In the genomic region with DNA sequence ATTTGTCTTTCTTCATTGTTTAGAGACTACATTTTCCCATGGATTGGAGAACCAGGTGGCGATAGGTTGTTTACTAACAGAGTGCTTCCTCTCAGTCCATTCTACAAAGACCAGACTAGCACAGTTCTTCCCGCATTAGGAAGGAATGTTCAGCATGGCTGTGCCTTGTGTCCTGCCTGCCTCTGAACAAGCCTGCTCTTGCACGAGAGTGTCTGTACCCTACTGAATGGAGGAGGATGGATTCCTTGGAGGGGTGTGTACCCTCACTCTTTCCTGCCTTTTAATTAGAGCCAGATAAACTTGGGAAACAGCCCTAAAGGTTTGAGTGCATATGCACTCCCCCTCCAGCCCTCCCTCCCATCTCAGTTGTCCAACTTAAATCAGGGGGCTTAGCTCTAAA, we compare ENCODE assay signal across 13 mouse cellular contexts.
DNase-seq lines count a peak whose midpoint lies in the region; ATAC-seq lines count a peak whose summit lies in the region.
"Had no signal": no experiment of that assay in that cellular context is flagged by ENCODE, and none has a peak within 500 bp of the region (broad histone marks: within the 10 kb centered on the region; RNA-seq: fewer than 3 reads in every experiment).

No protein-coding gene starts in this region.

- no peaks in the 10 kb centered on the region for H3K9me3 ChIP-seq in heart, embryonic 14.5 days (ENCODE audit: control insufficient read depth, low read length)
- no peaks in the 10 kb centered on the region for H3K9me3 ChIP-seq in midbrain, embryonic 10.5 days (replicated peaks)
- H3K9me3 ChIP-seq in midbrain, embryonic 14.5 days (ENCODE audit: control insufficient read depth, low read length) = no peaks in the 10 kb centered on the region
- no peaks in the 10 kb centered on the region for H3K9me3 ChIP-seq in intestine, embryonic 15.5 days
- H3K9me3 ChIP-seq in stomach, embryonic 14.5 days (ENCODE audit: control insufficient read depth, low read depth, low read length) = no peaks in the 10 kb centered on the region
- H3K9me3 ChIP-seq: liver, embryonic 12.5 days had no signal

- 0 out of 2 replicates have a peak, but pooled peaks have one; percentile 51 for ATAC-seq in heart, embryonic 14.5 days (ENCODE audit: insufficient number of reproducible peaks, insufficient read depth, low FRiP score, low read depth)
- ATAC-seq in midbrain, embryonic 14.5 days (ENCODE audit: low FRiP score, low TSS enrichment) = no peak
- ATAC-seq in intestine, embryonic 15.5 days = no peak
- no peak for ATAC-seq in stomach, embryonic 14.5 days (ENCODE audit: insufficient number of reproducible peaks, insufficient read depth, low FRiP score, low read depth)
- ATAC-seq: liver, embryonic 12.5 days had no signal

- H3K4me3 ChIP-seq in heart, embryonic 14.5 days (ENCODE audit: control insufficient read depth in 1 of 2, insufficient read depth in 1 of 2, low read depth in 1 of 2, low read length in 2 of 2) = no peak overlapping the region
- no peak overlapping the region for H3K4me3 ChIP-seq in midbrain, embryonic 10.5 days
- H3K4me3 ChIP-seq in midbrain, embryonic 14.5 days (replicated peaks; ENCODE audit: low read depth, low read length) = no peak overlapping the region
- H3K4me3 ChIP-seq in intestine, embryonic 15.5 days (replicated peaks) = no peak overlapping the region
- H3K4me3 ChIP-seq in stomach, embryonic 14.5 days (ENCODE audit: low read depth, low read length) = no peak overlapping the region
- H3K4me3 ChIP-seq: erythroblast, embryonic 14.5 days; liver, embryonic 12.5 days had no signal

- DNase-seq in heart, postnatal 10 days = no peak
- DNase-seq in midbrain, embryonic 10.5 days (ENCODE audit: low spot score) = no peak
- DNase-seq in midbrain, embryonic 14.5 days = no peak
- DNase-seq in cerebellum, postnatal 36 days = no peak
- no peak for DNase-seq in right cerebral cortex, adult 18-20 months
- DNase-seq: layer of hippocampus, adult 9-11 months; right cerebral cortex, postnatal 25 days; thymus, postnatal 25 days had no signal

- peak overlapping the region; percentile 45 for H3K4me2 ChIP-seq in heart, embryonic 14.5 days (ENCODE audit: low read length)
- no peak overlapping the region for H3K4me2 ChIP-seq in midbrain, embryonic 14.5 days (ENCODE audit: low read length)
- peak overlapping the region; percentile 38 for H3K4me2 ChIP-seq in intestine, embryonic 15.5 days (replicated peaks)
- peak overlapping the region; percentile 29 for H3K4me2 ChIP-seq in stomach, embryonic 14.5 days (replicated peaks; ENCODE audit: low read depth, low read length)
- H3K4me2 ChIP-seq: liver, embryonic 12.5 days had no signal

- WGBS in heart, embryonic 14.5 days = 23% methylated on average over 3 of the region's 3 CpGs
- WGBS in midbrain, embryonic 10.5 days = 49% methylated on average over 3 of the region's 3 CpGs
- WGBS in midbrain, embryonic 14.5 days = 39% methylated on average over 3 of the region's 3 CpGs
- 23% methylated on average over 3 of the region's 3 CpGs for WGBS in intestine, embryonic 15.5 days
- 21% methylated on average over 3 of the region's 3 CpGs for WGBS in stomach, embryonic 14.5 days

- H3K27ac ChIP-seq in heart, embryonic 14.5 days (replicated peaks in 1 of 2; ENCODE audit: control insufficient read depth in 1 of 2, insufficient read depth in 1 of 2, low read depth in 2 of 2, low read length in 2 of 2) = no peak overlapping the region; a peak in 1 of 4 replicates
- H3K27ac ChIP-seq in midbrain, embryonic 10.5 days (replicated peaks) = 0 out of 2 replicates have a peak overlapping the region, but pooled peaks have one; percentile 4
- no peak overlapping the region for H3K27ac ChIP-seq in midbrain, embryonic 14.5 days (replicated peaks; ENCODE audit: low read depth, low read length)
- no peak overlapping the region for H3K27ac ChIP-seq in intestine, embryonic 15.5 days
- peak overlapping the region; percentile 86 for H3K27ac ChIP-seq in stomach, embryonic 14.5 days (ENCODE audit: low read length)
- H3K27ac ChIP-seq: liver, embryonic 12.5 days had no signal

- peaks cover 34% of the 10 kb centered on the region for H3K36me3 ChIP-seq in heart, embryonic 14.5 days (ENCODE audit: control insufficient read depth, insufficient read depth, low read length)
- H3K36me3 ChIP-seq in midbrain, embryonic 10.5 days = peaks cover 13% of the 10 kb centered on the region
- H3K36me3 ChIP-seq in midbrain, embryonic 14.5 days (ENCODE audit: control insufficient read depth, insufficient read depth, low read length) = peaks cover 17% of the 10 kb centered on the region
- peaks cover 19% of the 10 kb centered on the region for H3K36me3 ChIP-seq in intestine, embryonic 15.5 days
- peaks cover 24% of the 10 kb centered on the region for H3K36me3 ChIP-seq in stomach, embryonic 14.5 days (ENCODE audit: control insufficient read depth, insufficient read depth, low read length)

- H3K27me3 ChIP-seq in heart, embryonic 14.5 days (ENCODE audit: control insufficient read depth, insufficient read depth, low read length) = no peaks in the 10 kb centered on the region
- H3K27me3 ChIP-seq in midbrain, embryonic 10.5 days (ENCODE audit: low read depth, poor library complexity, severe bottlenecking) = peaks cover 28% of the 10 kb centered on the region
- no peaks in the 10 kb centered on the region; the same call in 1 of the 2 replicates for H3K27me3 ChIP-seq in midbrain, embryonic 14.5 days (ENCODE audit: control insufficient read depth, insufficient read depth, low read length)
- no peaks in the 10 kb centered on the region for H3K27me3 ChIP-seq in intestine, embryonic 15.5 days (replicated peaks)
- H3K27me3 ChIP-seq in stomach, embryonic 14.5 days (ENCODE audit: control insufficient read depth, insufficient read depth, low read length) = no peaks in the 10 kb centered on the region
- H3K27me3 ChIP-seq: liver, embryonic 12.5 days had no signal

- H3K4me1 ChIP-seq in heart, embryonic 14.5 days (ENCODE audit: control insufficient read depth in 2 of 2, insufficient read depth in 2 of 2, low read length in 2 of 2) = peaks cover 26 to 64% of the 10 kb centered on the region in 2 experiments
- peaks cover 42% of the 10 kb centered on the region for H3K4me1 ChIP-seq in midbrain, embryonic 10.5 days
- H3K4me1 ChIP-seq in midbrain, embryonic 14.5 days (ENCODE audit: control insufficient read depth, insufficient read depth, low read length) = peaks cover 13% of the 10 kb centered on the region
- peaks cover 43% of the 10 kb centered on the region for H3K4me1 ChIP-seq in intestine, embryonic 15.5 days (replicated peaks)
- H3K4me1 ChIP-seq in stomach, embryonic 14.5 days (ENCODE audit: control insufficient read depth, insufficient read depth, low read length) = peaks cover 51% of the 10 kb centered on the region

- no peak overlapping the region; the same call in 1 of the 2 replicates for H3K9ac ChIP-seq in heart, embryonic 14.5 days (ENCODE audit: low read length)
- no peak overlapping the region for H3K9ac ChIP-seq in midbrain, embryonic 14.5 days (replicated peaks; ENCODE audit: low read length)
- no peak overlapping the region for H3K9ac ChIP-seq in intestine, embryonic 15.5 days
- no peak overlapping the region; the same call in 1 of the 2 replicates for H3K9ac ChIP-seq in stomach, embryonic 14.5 days (replicated peaks; ENCODE audit: low read depth, low read length)
- H3K9ac ChIP-seq: liver, embryonic 12.5 days had no signal

- intact Hi-C loops in heart, postnatal 10 days (cut with DNase I) = no loop called here

Comparison
In these comparisons a context has a peak if more than half of its experiments do, and no peak if none do; other contexts are left out.
1. H3K27ac ChIP-seq: peak in midbrain, embryonic 10.5 days (single experiment) and stomach, embryonic 14.5 days (single experiment); none in heart, embryonic 14.5 days (0 of 2), midbrain, embryonic 14.5 days (single experiment) and intestine, embryonic 15.5 days (single experiment).